Mouse (Mus musculus) bone marrow macrophage, adult 2 months (primary cell): ENCODE measurements around the gene Macrod2. TPM values are rescaled to one million over a fixed set of nuclear protein-coding genes. Genes with fewer than 3 reads are reported as not detected.

ENCODE experiments used
- H3K27ac ChIP-seq: 2 replicates; pipeline ENCODE4 v1.5.1; 2012; ENCODE audit warnings: low read depth, low read length; ENCODE audit not compliant: insufficient read depth
- H3K4me1 ChIP-seq: 2 replicates; pipeline ENCODE4 v1.6.1; 2012; ENCODE audit warnings: low read length; ENCODE audit not compliant: control insufficient read depth, insufficient read depth
- H3K4me3 ChIP-seq: 2 replicates; pipeline ENCODE4 v1.5.1; 2012; ENCODE audit warnings: mild to moderate bottlenecking, low read length, moderate library complexity; ENCODE audit not compliant: insufficient read depth
- CTCF ChIP-seq: IDR thresholded peaks from 2 replicates; pipeline ENCODE4 v1.5.1; 2012; ENCODE audit warnings: low read depth, mild to moderate bottlenecking, low read length, moderate library complexity
- POLR2A ChIP-seq: IDR thresholded peaks from 2 replicates; pipeline ENCODE4 v1.6.1; 2012; ENCODE audit warnings: mild to moderate bottlenecking, low read depth, low read length, borderline replicate concordance
- polyA plus RNA-seq: library from polyadenylated mRNA; stranded (reverse); fragments of >200 nt; gene quantifications from 2 replicates; pipeline ENCODE4 v1.2.4, GENCODE M21; 2012; ENCODE audit not compliant: missing spikeins, insufficient read depth, insufficient read length

The Macrod2 gene
- polyA plus RNA-seq, 1 experiment, result 3.0 TPM

- no peak overlapping the region for H3K27ac ChIP-seq
- H3K4me1 ChIP-seq, result no peaks in the 10 kb centered on the region
- TF ChIP-seq CTCF (no peak), POLR2A (no peak)
- no peak overlapping the region for H3K4me3 ChIP-seq
Measured at GRCm38 (mm10) chr2:141911831-141912447, 1516.8 kb downstream of the Macrod2 start.

DNA sequence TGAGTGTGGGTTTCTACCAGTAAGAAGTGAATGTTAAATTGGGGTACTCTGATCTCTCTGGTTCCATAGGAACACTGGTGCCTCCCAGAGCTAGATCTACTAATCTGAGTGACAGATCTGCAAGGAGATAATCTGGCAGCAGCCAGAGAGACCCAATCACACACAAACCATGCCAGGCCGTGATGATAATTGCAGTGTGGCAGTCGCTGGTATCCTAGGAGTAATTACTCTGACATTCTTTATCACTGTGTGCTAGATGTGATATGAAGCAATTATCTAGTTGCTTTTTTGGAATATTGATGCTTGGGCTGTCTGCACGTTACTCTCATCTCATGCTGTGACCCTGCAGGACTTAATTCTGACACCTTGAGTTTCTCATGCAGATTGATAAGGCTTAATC is 1518.4 kb downstream of the Macrod2 start:
- no peak overlapping the region for H3K27ac ChIP-seq
- no peak overlapping the region for H3K4me3 ChIP-seq
- no peaks in the 10 kb centered on the region for H3K4me1 ChIP-seq
- TF ChIP-seq POLR2A (no peak), CTCF (no peak)

DNA sequence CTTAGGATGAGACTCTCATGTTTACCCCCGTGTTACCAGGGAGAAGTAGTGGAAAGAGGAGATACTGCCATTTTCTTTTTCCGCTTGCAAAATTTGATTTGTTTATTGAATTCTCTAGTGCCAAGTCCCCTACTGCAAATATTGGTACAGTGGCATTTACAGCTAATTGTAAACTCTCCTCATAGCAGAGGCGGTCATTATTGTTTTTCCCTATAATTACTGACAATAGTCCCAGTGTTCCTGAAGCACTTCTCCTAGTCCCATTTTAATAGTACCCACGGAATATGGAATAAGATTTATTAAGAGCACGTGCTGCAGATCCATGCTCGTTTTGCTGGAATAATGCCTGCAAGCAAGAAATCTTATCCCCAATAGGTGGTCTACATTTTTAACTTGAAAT is 1518.8 kb downstream of the Macrod2 start:
- no peak for TF ChIP-seq POLR2A
- TF ChIP-seq CTCF, result no peak
- H3K27ac ChIP-seq, result no peak overlapping the region
- no peak overlapping the region for H3K4me3 ChIP-seq
- H3K4me1 ChIP-seq, result no peaks in the 10 kb centered on the region

GRCm38 (mm10) chr2:141920377-141920992 is 1525.4 kb downstream of the Macrod2 start:
- no peak overlapping the region for H3K4me3 ChIP-seq
- TF ChIP-seq POLR2A (no peak), CTCF (no peak)
- no peak overlapping the region for H3K27ac ChIP-seq
- H3K4me1 ChIP-seq, result no peaks in the 10 kb centered on the region

DNA sequence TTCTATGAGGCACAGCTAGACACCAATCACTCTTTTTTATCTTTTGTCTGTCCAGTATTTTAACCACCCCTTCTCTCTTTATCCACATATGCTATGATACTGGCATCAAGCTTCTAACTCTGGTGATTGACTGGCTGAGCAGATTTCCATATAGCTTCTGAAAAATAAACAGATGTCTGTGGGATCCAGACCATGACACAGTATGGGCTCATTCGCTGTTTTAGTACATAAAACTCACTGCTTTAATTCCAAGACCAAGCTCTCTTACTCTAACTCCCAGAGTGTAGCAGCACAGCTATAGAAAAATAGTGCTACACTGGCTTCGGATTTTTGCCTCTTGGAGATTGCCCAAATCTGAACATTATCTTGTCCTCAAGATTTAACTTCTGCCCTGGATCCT is 1540.0 kb downstream of the Macrod2 start:
- Histone ChIP-seq H3K4me1 (no peaks in the 10 kb centered on the region), H3K4me3 (no peak overlapping the region), H3K27ac (no peak overlapping the region)
- TF ChIP-seq CTCF (no peak), POLR2A (no peak)

GRCm38 (mm10) chr2:141954795-141955194 is 1559.7 kb downstream of the Macrod2 start:
- Histone ChIP-seq H3K4me3 (no peak overlapping the region), H3K27ac (no peak overlapping the region), H3K4me1 (no peaks in the 10 kb centered on the region)
- TF ChIP-seq POLR2A (no peak), CTCF (no peak)

DNA sequence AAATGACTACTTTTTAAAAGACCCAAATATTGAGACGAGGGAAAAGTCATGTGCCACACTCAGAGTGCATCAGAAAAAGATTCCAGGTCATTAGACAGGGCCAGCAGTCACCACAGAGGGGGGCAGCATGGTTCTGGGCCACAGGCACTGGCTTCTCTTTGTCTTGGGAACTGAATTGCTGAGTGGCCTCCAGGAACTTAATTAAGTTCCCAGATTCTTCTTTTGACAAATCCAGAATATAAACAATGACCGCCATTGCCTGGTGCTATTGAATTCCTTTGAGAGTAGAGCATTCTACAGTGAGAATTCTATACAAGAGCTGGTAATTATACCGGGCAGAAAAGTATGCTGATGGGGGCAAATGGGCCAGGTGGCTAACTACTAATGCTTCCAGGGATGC is 1560.1 kb downstream of the Macrod2 start:
- no peak overlapping the region for H3K27ac ChIP-seq
- TF ChIP-seq CTCF, result no peak
- no peak for TF ChIP-seq POLR2A
- no peak overlapping the region for H3K4me3 ChIP-seq
- no peaks in the 10 kb centered on the region for H3K4me1 ChIP-seq

GRCm38 (mm10) chr2:141962868-141963267 is 1567.8 kb downstream of the Macrod2 start:
- no peak for TF ChIP-seq POLR2A
- TF ChIP-seq CTCF, result no peak
- no peaks in the 10 kb centered on the region for H3K4me1 ChIP-seq
- H3K4me3 ChIP-seq, result no peak overlapping the region
- no peak overlapping the region for H3K27ac ChIP-seq

- H3K27ac ChIP-seq, result no peak overlapping the region
- TF ChIP-seq CTCF, result no peak
- no peak for TF ChIP-seq POLR2A
- H3K4me3 ChIP-seq, result no peak overlapping the region
- H3K4me1 ChIP-seq, result no peaks in the 10 kb centered on the region
Measured at GRCm38 (mm10) chr2:141983664-141984395, 1588.7 kb downstream of the Macrod2 start.

DNA sequence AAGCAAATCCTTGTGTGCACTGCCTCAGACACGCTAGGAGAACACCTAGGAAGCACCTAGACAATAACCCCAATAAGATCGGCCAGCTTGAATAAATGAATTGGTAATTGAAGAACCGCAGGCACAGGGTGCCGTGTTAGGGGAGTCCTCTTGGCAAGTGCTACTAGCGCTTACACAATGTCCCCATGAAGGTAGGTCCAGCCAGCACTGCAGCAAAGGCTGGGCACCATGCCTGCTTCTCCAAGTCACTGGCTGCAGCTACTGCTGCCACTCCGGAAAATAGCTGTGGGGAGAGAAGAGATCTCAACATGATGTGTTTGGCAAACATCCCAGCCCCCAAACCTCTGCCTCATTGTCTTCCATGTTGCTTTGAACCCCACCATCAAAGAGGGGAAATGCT is 1603.8 kb downstream of the Macrod2 start:
- TF ChIP-seq CTCF (no peak), POLR2A (no peak)
- Histone ChIP-seq H3K4me1 (no peaks in the 10 kb centered on the region), H3K4me3 (no peak overlapping the region), H3K27ac (no peak overlapping the region)
